Mouse (Mus musculus) midbrain, postnatal 0 days (tissue): ENCODE results near the gene Plg. TPM values are rescaled to one million over a fixed set of nuclear protein-coding genes. Genes with fewer than 3 reads are reported as not detected.
A peak's percentile ranks its signal among the peaks of the same experiment; 100 is the strongest.

Experiments used
- ATAC-seq: fragments of 200-750 bp; cut with Nextera tagmentation; 2 replicates; pipeline ENCODE4 v1.8.0; 2017; ENCODE audit warnings: moderate number of reproducible peaks, mild to moderate bottlenecking, moderate TSS enrichment, moderate library complexity; ENCODE audit not compliant: low FRiP score
- DNase-seq: peaks from one replicate; pipeline ENCODE4 v3.0.0-alpha.2; 2015; ENCODE audit warnings: low spot score
- H3K27ac ChIP-seq: fragments of 300-500 bp; sonication (generic); 2 replicates; pipeline ENCODE4 v1.5.1; 2014; ENCODE audit warnings: low read depth, mild to moderate bottlenecking, low read length, mixed read lengths
- H3K27me3 ChIP-seq: fragments of 300-500 bp; sonication (generic); 2 replicates; pipeline ENCODE4 v1.6.1; 2014; ENCODE audit warnings: low read length, control low read depth, mixed read lengths; ENCODE audit not compliant: insufficient read depth
- H3K36me3 ChIP-seq: fragments of 300-500 bp; sonication (generic); 2 replicates; pipeline ENCODE4 v1.6.1; 2014; ENCODE audit warnings: low read length, control low read depth, mixed read lengths; ENCODE audit not compliant: insufficient read depth
- H3K4me1 ChIP-seq: fragments of 300-500 bp; sonication (generic); 2 replicates; pipeline ENCODE4 v1.6.1; 2014; ENCODE audit warnings: mild to moderate bottlenecking, control low read depth, antibody characterized with exemption, low read length, mixed read lengths; ENCODE audit not compliant: insufficient read depth
- H3K4me2 ChIP-seq: fragments of 300-500 bp; sonication (generic); 2 replicates; pipeline ENCODE4 v1.6.1; 2014; ENCODE audit warnings: low read depth, mild to moderate bottlenecking, low read length, mixed read lengths; ENCODE audit not compliant: poor library complexity, severe bottlenecking
- H3K4me3 ChIP-seq: fragments of 300-500 bp; sonication (generic); 2 replicates; pipeline ENCODE4 v1.5.1; 2014; ENCODE audit warnings: low read depth, mild to moderate bottlenecking, low read length, moderate library complexity
- H3K9ac ChIP-seq: fragments of 300-500 bp; sonication (generic); replicated peaks from 2 replicates; pipeline ENCODE4 v1.6.1; 2014; ENCODE audit warnings: mild to moderate bottlenecking, low read length, moderate library complexity, mixed read lengths; ENCODE audit not compliant: poor library complexity, severe bottlenecking
- H3K9me3 ChIP-seq: fragments of 300-500 bp; sonication (generic); 2 replicates; pipeline ENCODE4 v1.6.1; 2016; ENCODE audit warnings: low read length, control low read depth
- CTCF ChIP-seq: IDR thresholded peaks from 2 replicates; pipeline ENCODE4 v1.5.1; 2016; ENCODE audit warnings: antibody characterized with exemption, mild to moderate bottlenecking
- WGBS: fragments of 180-500 bp; shearing (Covaris S2); extraction: QIAGEN DNeasy Blood & Tissue Kit; methylation state at CpG from one replicate; pipeline ENCODE4 v1.1.7; 2014; 5-methylcytosine and 5-hydroxymethylcytosine counted together
- polyA plus RNA-seq: library from polyadenylated mRNA; unstranded; fragments of >200 nt; fragmentation: Nextera tagmentation; extraction: Ambion mirVana; gene quantifications from 2 replicates; pipeline ENCODE4 v1.2.1, GENCODE M21; 2015
- total RNA-seq: library from RNA; depleted of rRNA; stranded (reverse); fragments of >200 nt; gene quantifications from 2 replicates; pipeline ENCODE4 v1.2.3, GENCODE M21; 2014

Gene Plg
- total and polyA plus RNA-seq, 2 experiments from 2014 or later = not detected

DNA sequence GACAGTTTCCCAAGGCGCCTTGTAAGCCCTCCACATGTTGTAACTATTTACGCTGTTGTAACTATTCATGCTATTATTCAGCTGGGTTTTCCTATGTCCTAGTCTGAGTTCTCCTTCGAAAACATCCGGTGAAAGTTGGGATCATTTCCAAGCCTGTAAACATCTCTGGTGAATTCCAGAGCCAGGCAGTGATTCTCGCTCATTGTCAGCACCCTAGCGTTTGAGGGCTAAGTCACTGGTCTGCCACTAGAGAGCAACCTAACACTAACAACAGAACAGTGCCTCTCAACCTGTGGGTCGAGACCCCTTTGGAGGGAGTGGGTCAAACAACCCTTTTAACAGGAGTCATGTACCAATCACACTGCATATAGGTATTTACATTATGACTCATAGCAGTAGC lies 25.0 kb downstream of the Plg start:
- Histone ChIP-seq H3K27ac (no peak overlapping the region), H3K4me1 (no peaks in the 10 kb centered on the region), H3K9ac (no peak overlapping the region), H3K36me3 (no peaks in the 10 kb centered on the region), H3K9me3 (no peaks in the 10 kb centered on the region), H3K4me3 (no peak overlapping the region), H3K27me3 (no peaks in the 10 kb centered on the region), H3K4me2 (no peak overlapping the region)
- peak; percentile 39 for TF ChIP-seq CTCF
- ATAC-seq = no peak
- WGBS = 70% methylated on average over 7 of the region's 7 CpGs
- DNase-seq = no peak

DNA sequence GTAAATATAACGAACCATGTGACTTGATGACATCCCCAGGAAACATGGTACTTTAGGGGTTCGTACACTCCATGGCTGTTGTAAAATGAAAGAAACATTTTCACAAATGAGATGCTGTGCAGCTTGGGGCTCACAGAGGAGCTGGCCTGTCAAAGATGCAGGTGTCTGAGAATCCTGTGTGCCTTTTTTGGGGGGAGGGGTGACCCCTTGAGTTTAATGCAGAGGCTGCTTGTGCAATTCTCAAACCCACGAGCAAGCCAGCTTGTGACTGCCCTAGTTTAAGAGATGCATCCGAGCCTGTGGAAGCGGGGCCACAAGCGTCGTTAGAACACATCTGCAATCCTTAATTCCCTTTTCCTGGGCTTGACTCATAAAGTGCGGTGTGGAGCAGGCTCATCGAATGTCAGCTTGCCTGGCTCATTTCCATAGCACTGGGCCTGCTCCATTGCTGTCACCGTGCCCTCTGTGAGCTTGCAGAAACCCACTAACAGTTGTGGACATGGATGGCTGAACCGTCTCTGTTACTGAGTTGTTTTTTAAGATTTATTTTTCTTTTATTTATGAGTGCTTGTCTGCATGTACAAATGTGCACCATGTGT lies 31.0 kb downstream of the Plg start:
- Histone ChIP-seq H3K9me3 (no peaks in the 10 kb centered on the region), H3K4me3 (no peak overlapping the region), H3K4me2 (no peak overlapping the region), H3K4me1 (no peaks in the 10 kb centered on the region), H3K36me3 (no peaks in the 10 kb centered on the region), H3K27ac (no peak overlapping the region), H3K27me3 (no peaks in the 10 kb centered on the region), H3K9ac (no peak overlapping the region)
- DNase-seq = no peak
- no peak for TF ChIP-seq CTCF
- WGBS = 76% methylated on average over 11 of the region's 11 CpGs
- ATAC-seq = no peak

DNA sequence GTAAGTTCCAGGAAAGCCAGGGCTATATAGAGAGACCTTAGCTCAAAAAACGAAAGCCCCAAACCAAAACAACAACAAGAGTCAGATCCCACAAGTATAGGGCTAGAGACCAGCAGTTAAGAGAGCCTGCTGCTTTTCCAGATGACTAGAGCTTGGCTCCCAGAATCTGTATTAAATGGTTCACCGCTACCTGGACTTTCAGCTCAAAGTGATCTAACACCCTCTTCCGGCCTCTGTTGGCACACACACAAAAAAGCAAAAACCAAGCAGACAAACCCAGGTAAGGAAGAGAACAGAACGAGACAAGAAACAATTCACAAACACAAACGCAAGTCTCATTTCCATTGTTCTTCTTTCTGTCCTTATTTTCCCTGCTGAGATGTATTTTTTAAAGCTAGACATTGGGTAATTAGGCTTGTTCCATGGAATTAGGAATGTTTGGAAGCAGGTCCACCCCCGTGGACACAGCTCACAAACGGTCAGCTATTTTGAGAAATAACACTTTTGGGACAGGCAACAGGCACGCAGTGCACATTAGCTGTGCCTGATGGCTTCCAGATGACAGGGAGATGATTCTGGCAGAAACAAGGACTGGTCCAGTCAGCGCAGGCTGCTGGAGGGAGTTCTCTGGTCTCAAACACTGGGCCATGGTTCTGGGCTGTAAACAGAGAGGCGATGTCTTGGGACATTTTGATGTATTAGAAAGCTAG lies 33.9 kb downstream of the Plg start:
- ATAC-seq = no peak

DNA sequence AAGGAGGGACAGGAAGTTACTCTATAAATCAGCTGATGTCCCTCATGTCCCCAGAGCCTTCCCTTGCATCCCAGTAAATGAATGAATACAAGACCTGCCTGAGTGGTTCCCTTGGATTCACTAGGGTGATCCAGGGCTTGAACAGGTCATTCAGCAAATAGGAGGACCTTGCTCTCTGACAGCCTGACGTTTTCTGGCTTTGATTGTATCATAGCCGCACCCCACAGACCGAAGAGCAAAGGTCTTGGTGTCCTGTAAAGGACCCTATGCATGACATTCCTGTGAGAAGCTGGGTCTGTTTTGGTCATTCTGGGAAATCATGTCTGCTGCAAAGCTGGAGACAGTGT lies 34.5 kb downstream of the Plg start:
- Histone ChIP-seq H3K27me3 (no peaks in the 10 kb centered on the region), H3K4me2 (no peak overlapping the region), H3K4me3 (no peak overlapping the region), H3K9me3 (no peaks in the 10 kb centered on the region), H3K4me1 (no peaks in the 10 kb centered on the region), H3K36me3 (no peaks in the 10 kb centered on the region), H3K9ac (no peak overlapping the region), H3K27ac (no peak overlapping the region)
- TF ChIP-seq CTCF = no peak
- DNase-seq = no peak
- no peak for ATAC-seq
- 78% methylated on average over 3 of the region's 3 CpGs for WGBS

More for the DNA sequence above, 33.9 kb downstream of the Plg start:
- Histone ChIP-seq H3K9ac (no peak overlapping the region), H3K27me3 (no peaks in the 10 kb centered on the region), H3K27ac (no peak overlapping the region), H3K4me2 (no peak overlapping the region), H3K36me3 (no peaks in the 10 kb centered on the region), H3K4me1 (no peaks in the 10 kb centered on the region), H3K9me3 (no peaks in the 10 kb centered on the region), H3K4me3 (no peak overlapping the region)
- WGBS = 77% methylated on average over 10 of the region's 10 CpGs
- no peak for TF ChIP-seq CTCF
- DNase-seq = no peak

DNA sequence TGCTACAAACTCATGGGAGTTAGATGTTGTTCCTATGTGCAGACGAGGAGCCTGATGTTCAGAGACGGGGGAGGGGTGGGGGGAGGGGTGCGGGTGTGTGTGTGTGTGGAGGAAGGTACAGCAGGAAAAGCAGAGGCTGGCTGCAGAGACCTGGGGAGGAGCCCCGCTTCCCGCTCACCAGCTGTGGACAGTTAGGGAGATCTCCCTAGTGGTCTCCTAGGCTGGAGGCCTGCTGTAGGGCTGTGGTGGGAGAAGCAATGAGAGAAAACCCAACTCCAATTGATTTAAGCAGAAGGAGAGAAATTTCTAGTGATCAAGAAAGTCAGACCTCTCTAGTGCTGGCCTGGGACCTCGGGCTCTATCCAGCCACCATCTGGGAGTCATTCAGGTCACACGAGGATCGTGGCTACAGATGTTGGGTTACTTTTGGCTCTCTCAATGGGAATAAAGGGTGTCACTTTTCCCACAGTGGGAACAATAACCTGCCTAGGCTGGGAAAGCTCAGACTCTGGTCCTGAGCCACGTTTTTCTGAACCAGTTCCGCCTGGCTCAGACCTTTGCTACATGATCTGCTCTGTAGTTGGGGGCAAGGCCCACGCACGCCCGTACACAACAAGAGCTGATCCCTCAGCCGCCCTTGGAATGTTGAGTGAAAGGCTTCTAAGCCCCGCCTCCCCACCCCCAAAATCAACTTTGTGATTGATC lies 36.8 kb downstream of the Plg start:
- Histone ChIP-seq H3K36me3 (no peaks in the 10 kb centered on the region), H3K9me3 (no peaks in the 10 kb centered on the region), H3K9ac (no peak overlapping the region), H3K27ac (no peak overlapping the region), H3K4me1 (no peaks in the 10 kb centered on the region), H3K4me3 (no peak overlapping the region), H3K27me3 (no peaks in the 10 kb centered on the region), H3K4me2 (no peak overlapping the region)
- WGBS = 61% methylated on average over 15 of the region's 15 CpGs
- DNase-seq (no peak), ATAC-seq (no peak)
- TF ChIP-seq CTCF = no peak

DNA sequence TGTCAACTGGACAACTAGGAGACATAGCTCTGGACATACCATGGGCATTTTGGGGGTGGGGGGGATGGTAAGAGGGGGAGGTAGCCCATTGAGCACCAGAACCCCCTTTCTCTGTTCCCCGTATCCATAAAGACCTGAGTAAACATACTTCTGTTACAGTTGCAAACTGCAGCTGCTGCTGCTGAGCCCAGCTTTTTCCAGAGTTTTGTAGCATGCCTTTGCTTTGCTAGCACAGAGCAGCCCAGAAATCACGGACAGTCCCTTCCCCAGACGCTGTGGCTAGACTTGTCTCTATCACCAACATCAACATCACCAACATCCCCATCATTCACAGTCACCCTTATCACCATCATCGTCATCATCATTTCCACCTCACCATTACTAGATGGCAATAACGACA lies 37.3 kb downstream of the Plg start:
- no peak for ATAC-seq
- H3K27ac ChIP-seq = no peak overlapping the region
- no peaks in the 10 kb centered on the region for H3K36me3 ChIP-seq
- H3K4me3 ChIP-seq = no peak overlapping the region
- 76% methylated on average over 5 of the region's 5 CpGs for WGBS
- DNase-seq = no peak
- no peak overlapping the region for H3K4me2 ChIP-seq
- no peaks in the 10 kb centered on the region for H3K9me3 ChIP-seq
- TF ChIP-seq CTCF = no peak
- H3K9ac ChIP-seq = no peak overlapping the region
- no peaks in the 10 kb centered on the region for H3K4me1 ChIP-seq
- H3K27me3 ChIP-seq = no peaks in the 10 kb centered on the region
